8 mouse cellular contexts compared by ENCODE assay signal in the genomic region with DNA sequence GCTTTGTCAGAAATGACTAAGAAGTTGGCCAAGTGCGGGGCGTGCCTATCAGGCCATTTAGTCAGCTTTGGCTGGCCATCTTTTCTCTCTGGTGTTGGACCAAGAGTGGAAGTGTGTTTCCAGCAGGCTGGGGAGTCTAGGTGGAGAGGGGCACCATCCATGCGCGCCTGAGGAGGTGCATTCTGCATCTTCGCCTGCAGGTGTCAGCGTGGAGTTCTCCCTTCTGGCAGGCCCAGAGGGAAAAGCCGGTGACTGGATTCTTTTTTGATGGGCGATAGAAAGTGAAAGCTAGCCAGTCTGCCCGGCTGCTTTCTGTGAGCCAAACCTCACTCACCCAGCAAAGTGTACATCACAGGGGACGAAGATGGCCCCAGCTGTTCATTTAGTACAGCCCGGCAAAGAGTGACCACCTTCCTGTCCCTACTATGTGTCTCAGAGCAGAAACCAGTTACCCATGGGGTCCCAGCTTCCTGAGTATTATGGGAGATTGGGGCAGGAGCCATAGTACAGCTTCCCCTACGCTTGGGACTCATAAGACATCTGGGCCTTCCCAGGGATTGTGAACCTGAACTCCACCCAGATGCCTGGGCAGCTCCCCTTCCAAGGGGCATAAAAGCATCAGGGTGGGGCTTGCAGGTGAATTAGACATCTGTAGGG.
DNase-seq lines count a peak whose midpoint lies in the region; ATAC-seq lines count a peak whose summit lies in the region.

No protein-coding gene starts in this region.

- WGBS in embryonic facial prominence, embryonic 14.5 days, result 25% methylated on average over 12 of the region's 12 CpGs
- WGBS in limb, embryonic 12.5 days, result 24% methylated on average over 12 of the region's 12 CpGs
- 16% methylated on average over 12 of the region's 12 CpGs for WGBS in midbrain, embryonic 13.5 days

- H3K27me3 ChIP-seq in embryonic facial prominence, embryonic 14.5 days (replicated peaks; ENCODE audit: control insufficient read depth, insufficient read depth, low read length), result no peaks in the 10 kb centered on the region
- H3K27me3 ChIP-seq in limb, embryonic 12.5 days, result no peaks in the 10 kb centered on the region
- 0 out of 2 replicates have a peak, but pooled peaks cover 4% of the 10 kb centered on the region for H3K27me3 ChIP-seq in midbrain, embryonic 13.5 days

- H3K27ac ChIP-seq in embryonic facial prominence, embryonic 14.5 days (replicated peaks; ENCODE audit: low read depth, low read length), result no peak overlapping the region
- H3K27ac ChIP-seq in limb, embryonic 12.5 days, result 0 out of 2 replicates have a peak overlapping the region, but pooled peaks have one; percentile 23
- H3K27ac ChIP-seq in midbrain, embryonic 13.5 days, result peak overlapping the region; percentile 79

- H3K9me3 ChIP-seq in embryonic facial prominence, embryonic 14.5 days (ENCODE audit: control insufficient read depth, low read length), result no peaks in the 10 kb centered on the region
- no peaks in the 10 kb centered on the region for H3K9me3 ChIP-seq in limb, embryonic 12.5 days
- no peaks in the 10 kb centered on the region for H3K9me3 ChIP-seq in midbrain, embryonic 13.5 days

- H3K4me2 ChIP-seq in embryonic facial prominence, embryonic 14.5 days (ENCODE audit: low read depth, low read length), result peak overlapping the region; percentile 35
- H3K4me2 ChIP-seq in limb, embryonic 12.5 days, result peak overlapping the region; percentile 40
- H3K4me2 ChIP-seq in midbrain, embryonic 13.5 days (replicated peaks), result peak overlapping the region; percentile 41

- no peak overlapping the region for H3K4me3 ChIP-seq in embryonic facial prominence, embryonic 14.5 days (ENCODE audit: low read depth, low read length)
- no peak overlapping the region; the same call in 1 of the 2 replicates for H3K4me3 ChIP-seq in limb, embryonic 12.5 days (replicated peaks)
- no peak overlapping the region for H3K4me3 ChIP-seq in midbrain, embryonic 13.5 days (replicated peaks)

- peaks cover 5% of the 10 kb centered on the region; the same call in 1 of the 2 replicates for H3K36me3 ChIP-seq in embryonic facial prominence, embryonic 14.5 days (ENCODE audit: control insufficient read depth, insufficient read depth, low read length)
- H3K36me3 ChIP-seq in limb, embryonic 12.5 days, result peaks cover 21% of the 10 kb centered on the region; the same call in 1 of the 2 replicates
- 0 out of 2 replicates have a peak, but pooled peaks cover 9% of the 10 kb centered on the region for H3K36me3 ChIP-seq in midbrain, embryonic 13.5 days

- H3K9ac ChIP-seq in embryonic facial prominence, embryonic 14.5 days (ENCODE audit: low read depth, low read length), result no peak overlapping the region
- H3K9ac ChIP-seq in limb, embryonic 12.5 days (replicated peaks), result no peak overlapping the region
- H3K9ac ChIP-seq in midbrain, embryonic 13.5 days (replicated peaks), result 0 out of 2 replicates have a peak overlapping the region, but pooled peaks have one; percentile 44

- DNase-seq in 3134 (ENCODE audit: extremely low read depth, insufficient read length, low spot score), result peak; percentile 82
- DNase-seq in adrenal gland, postnatal 36 days, result peak; percentile 86 to 88
- peak; percentile 78 for DNase-seq in embryonic facial prominence, embryonic 14.5 days (ENCODE audit: low spot score)
- peak; percentile 81 to 86 for DNase-seq in heart, adult 9 months (ENCODE audit: low spot score in 2 of 2)
- peak; percentile 62 to 84 for DNase-seq in kidney, adult 8-10 months
- peak; percentile 61 for DNase-seq in skeletal muscle tissue, adult 2 months (ENCODE audit: low read depth, low spot score)

- peaks cover 23% of the 10 kb centered on the region for H3K4me1 ChIP-seq in embryonic facial prominence, embryonic 14.5 days (ENCODE audit: control insufficient read depth, insufficient read depth, low read length)
- peaks cover 71% of the 10 kb centered on the region for H3K4me1 ChIP-seq in limb, embryonic 12.5 days (replicated peaks)
- peaks cover 75% of the 10 kb centered on the region for H3K4me1 ChIP-seq in midbrain, embryonic 13.5 days (replicated peaks)

- peak; percentile 42; the same call in 1 of the 2 replicates for ATAC-seq in embryonic facial prominence, embryonic 14.5 days (ENCODE audit: low read depth)
- no peak for ATAC-seq in limb, embryonic 12.5 days (ENCODE audit: insufficient number of reproducible peaks, insufficient read depth, low FRiP score, low TSS enrichment, low read depth)
- ATAC-seq in midbrain, embryonic 13.5 days, result peak; percentile 14; the same call in 1 of the 2 replicates
